Mouse (Mus musculus) liver, postnatal 0 days (tissue): ENCODE data around the gene Rnf212. TPM values are rescaled to one million over a fixed set of nuclear protein-coding genes. Genes with fewer than 3 reads are reported as not detected.

ENCODE experiments used
- ATAC-seq: fragments of 200-750 bp; cut with Nextera tagmentation; 2 replicates; pipeline ENCODE4 v1.8.0; 2017; ENCODE audit warnings: mild to moderate bottlenecking, moderate library complexity
- DNase-seq: peaks from one replicate; pipeline ENCODE4 v3.0.0-alpha.2; 2016
- H3K27ac ChIP-seq: fragments of 300-500 bp; sonication (generic); 2 replicates; pipeline ENCODE4 v1.5.1; 2014; ENCODE audit warnings: antibody characterized with exemption, moderate library complexity, mild to moderate bottlenecking, low read depth
- H3K27me3 ChIP-seq: fragments of 300-500 bp; sonication (generic); 2 replicates; pipeline ENCODE4 v1.6.1; 2014; ENCODE audit warnings: low read length, control low read depth, mixed read lengths; ENCODE audit not compliant: insufficient read depth
- H3K36me3 ChIP-seq: fragments of 300-500 bp; sonication (generic); replicated peaks from 2 replicates; pipeline ENCODE4 v1.6.1; 2014; ENCODE audit warnings: mild to moderate bottlenecking, control low read depth, low read length, moderate library complexity, mixed read lengths; ENCODE audit not compliant: insufficient read depth
- H3K4me1 ChIP-seq: fragments of 300-500 bp; sonication (generic); 2 replicates; pipeline ENCODE4 v1.6.1; 2014; ENCODE audit warnings: antibody characterized with exemption, mild to moderate bottlenecking, control low read depth; ENCODE audit not compliant: insufficient read depth
- H3K4me2 ChIP-seq: fragments of 300-500 bp; sonication (generic); 2 replicates; pipeline ENCODE4 v1.6.1; 2014; ENCODE audit warnings: low read depth, mild to moderate bottlenecking, low read length, moderate library complexity, mixed read lengths
- H3K4me3 ChIP-seq: fragments of 300-500 bp; sonication (generic); 2 replicates; pipeline ENCODE4 v1.5.1; 2014; ENCODE audit warnings: low read depth, low read length
- H3K9ac ChIP-seq: fragments of 300-500 bp; sonication (generic); replicated peaks from 2 replicates; pipeline ENCODE4 v1.6.1; 2014; ENCODE audit warnings: mild to moderate bottlenecking, moderate library complexity
- H3K9me3 ChIP-seq: fragments of 300-500 bp; sonication (generic); 2 replicates; pipeline ENCODE4 v1.6.1; 2016; ENCODE audit warnings: mild to moderate bottlenecking, control low read depth, low read length, mixed read lengths
- CTCF ChIP-seq: sonication (generic); IDR thresholded peaks from 2 replicates; pipeline ENCODE4 v1.5.1; 2016; ENCODE audit warnings: antibody characterized with exemption, low read depth
- EP300 ChIP-seq: IDR thresholded peaks from 2 replicates; pipeline ENCODE4 v1.6.1; 2016; ENCODE audit warnings: antibody characterized with exemption, low read depth, mild to moderate bottlenecking
- WGBS: fragments of 180-500 bp; shearing (Covaris S2); extraction: QIAGEN DNeasy Blood & Tissue Kit; methylation state at CpG from one replicate; pipeline ENCODE4 v1.1.7; 2014; ENCODE audit not compliant: insufficient replicate concordance; 5-methylcytosine and 5-hydroxymethylcytosine counted together
- polyA plus RNA-seq: library from polyadenylated mRNA; unstranded; fragments of >200 nt; fragmentation: Nextera tagmentation; extraction: Ambion mirVana; gene quantifications from 2 replicates; pipeline ENCODE4 v1.2.1, GENCODE M21; 2015

The Rnf212 gene
- polyA plus RNA-seq, 1 experiment from 2014 or later, result 0.48 TPM

DNA sequence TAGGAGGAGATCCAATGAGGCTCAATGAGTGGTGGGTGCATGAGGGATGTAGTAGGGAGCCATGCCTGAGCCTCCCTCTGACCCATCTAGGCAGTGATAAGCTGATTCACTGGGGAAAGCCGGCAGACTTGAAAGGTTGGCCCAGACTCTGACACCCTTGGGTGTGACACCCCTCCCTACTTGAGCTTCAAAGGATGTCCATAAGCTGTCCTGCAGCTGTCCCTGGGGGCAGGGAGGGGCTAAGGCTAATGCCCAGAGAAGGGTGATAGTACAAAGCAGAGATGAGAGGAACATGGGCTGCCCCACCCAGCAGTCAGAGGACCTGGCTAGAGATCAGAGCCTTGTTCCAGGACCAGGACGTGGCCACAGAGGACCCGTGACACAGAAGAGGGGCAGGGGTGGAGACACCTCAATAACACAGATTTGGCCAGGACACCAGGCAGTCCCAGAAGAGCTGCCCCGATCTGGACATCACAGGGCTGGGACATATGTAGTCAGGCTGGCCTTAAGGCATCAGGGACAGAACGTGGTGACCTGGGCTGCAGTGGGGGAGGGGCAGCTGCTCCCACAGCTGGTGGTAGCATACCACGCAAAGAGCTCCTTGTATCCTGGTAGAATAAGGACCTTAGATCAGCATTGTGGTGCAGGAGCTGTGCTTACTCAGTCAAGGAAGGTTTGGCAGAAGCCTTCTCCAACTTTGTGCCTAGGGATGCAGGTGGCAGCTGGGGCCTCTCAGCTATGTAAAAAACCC, 65.6 kb downstream of the Rnf212 start:
- Histone ChIP-seq H3K27ac (no peak overlapping the region), H3K36me3 (no peaks in the 10 kb centered on the region; the same call in 1 of the 2 replicates), H3K9me3 (no peaks in the 10 kb centered on the region), H3K4me1 (peaks cover 19% of the 10 kb centered on the region), H3K27me3 (no peaks in the 10 kb centered on the region), H3K4me2 (no peak overlapping the region), H3K4me3 (no peak overlapping the region), H3K9ac (no peak overlapping the region)
- no peak for TF ChIP-seq CTCF
- TF ChIP-seq EP300, result no peak
- ATAC-seq (peak; percentile 11; the same call in 1 of the 2 replicates), DNase-seq (no peak)
- 58% methylated on average over 6 of the region's 6 CpGs for WGBS

DNA sequence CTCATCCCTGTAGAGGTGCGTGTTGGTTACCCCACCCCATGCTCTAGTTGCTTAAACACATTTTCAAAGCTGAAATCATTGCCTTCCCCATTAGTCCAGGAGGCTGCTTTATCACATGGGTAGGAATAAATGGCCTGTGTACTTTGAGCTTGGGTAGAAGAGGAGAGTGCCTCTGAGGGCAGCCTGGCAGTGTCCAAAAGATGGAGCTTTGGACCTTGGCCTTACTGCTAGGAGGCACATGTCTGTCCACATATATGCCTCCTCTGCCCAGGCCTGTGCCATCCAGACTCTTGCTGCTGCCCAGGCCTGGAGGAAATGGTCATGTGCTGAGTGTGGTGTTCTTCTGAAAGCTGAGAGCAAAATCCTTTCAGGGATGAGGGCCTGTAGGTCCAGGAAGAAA, 66.4 kb downstream of the Rnf212 start:
- H3K9me3 ChIP-seq, result no peaks in the 10 kb centered on the region
- H3K4me2 ChIP-seq, result no peak overlapping the region
- TF ChIP-seq EP300 (no peak), CTCF (no peak)
- peak; percentile 58 for ATAC-seq
- 0 out of 2 replicates have a peak overlapping the region, but pooled peaks have one; percentile 2 for H3K27ac ChIP-seq
- H3K4me3 ChIP-seq, result no peak overlapping the region
- no peak for DNase-seq
- H3K9ac ChIP-seq, result no peak overlapping the region
- H3K27me3 ChIP-seq, result no peaks in the 10 kb centered on the region
- H3K36me3 ChIP-seq, result no peaks in the 10 kb centered on the region; the same call in 1 of the 2 replicates
- 77% methylated on average over 1 of the region's 1 CpGs for WGBS
- H3K4me1 ChIP-seq, result peaks cover 19% of the 10 kb centered on the region

DNA sequence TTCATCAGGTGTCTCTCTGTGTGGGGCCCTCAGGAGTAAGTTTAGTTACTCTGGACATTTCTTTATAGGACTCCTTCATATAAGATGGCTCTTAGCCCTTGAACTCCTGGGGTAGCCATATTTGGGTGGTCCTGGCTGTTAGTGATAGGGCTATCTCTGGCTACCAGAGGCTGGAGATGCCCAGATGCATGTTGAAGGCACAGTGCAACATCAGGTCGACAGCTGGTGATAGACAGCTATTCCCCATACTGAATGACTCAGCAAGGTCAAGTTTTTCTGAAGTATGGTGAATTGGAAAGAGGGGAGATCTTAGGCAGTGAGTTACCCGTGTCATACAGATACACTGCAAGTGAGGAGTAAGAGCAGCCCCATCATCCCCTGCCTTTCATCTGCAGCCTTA, 67.0 kb downstream of the Rnf212 start:
- DNase-seq (no peak), ATAC-seq (peak; percentile 82)
- Histone ChIP-seq H3K4me1 (peaks cover 19% of the 10 kb centered on the region), H3K36me3 (no peaks in the 10 kb centered on the region; the same call in 1 of the 2 replicates), H3K9me3 (no peaks in the 10 kb centered on the region), H3K4me3 (no peak overlapping the region), H3K27ac (0 out of 2 replicates have a peak overlapping the region, but pooled peaks have one; percentile 2), H3K27me3 (no peaks in the 10 kb centered on the region), H3K4me2 (no peak overlapping the region), H3K9ac (no peak overlapping the region)
- WGBS, result 44% methylated on average over 2 of the region's 2 CpGs
- TF ChIP-seq EP300 (peak; percentile 89), CTCF (no peak)

DNA sequence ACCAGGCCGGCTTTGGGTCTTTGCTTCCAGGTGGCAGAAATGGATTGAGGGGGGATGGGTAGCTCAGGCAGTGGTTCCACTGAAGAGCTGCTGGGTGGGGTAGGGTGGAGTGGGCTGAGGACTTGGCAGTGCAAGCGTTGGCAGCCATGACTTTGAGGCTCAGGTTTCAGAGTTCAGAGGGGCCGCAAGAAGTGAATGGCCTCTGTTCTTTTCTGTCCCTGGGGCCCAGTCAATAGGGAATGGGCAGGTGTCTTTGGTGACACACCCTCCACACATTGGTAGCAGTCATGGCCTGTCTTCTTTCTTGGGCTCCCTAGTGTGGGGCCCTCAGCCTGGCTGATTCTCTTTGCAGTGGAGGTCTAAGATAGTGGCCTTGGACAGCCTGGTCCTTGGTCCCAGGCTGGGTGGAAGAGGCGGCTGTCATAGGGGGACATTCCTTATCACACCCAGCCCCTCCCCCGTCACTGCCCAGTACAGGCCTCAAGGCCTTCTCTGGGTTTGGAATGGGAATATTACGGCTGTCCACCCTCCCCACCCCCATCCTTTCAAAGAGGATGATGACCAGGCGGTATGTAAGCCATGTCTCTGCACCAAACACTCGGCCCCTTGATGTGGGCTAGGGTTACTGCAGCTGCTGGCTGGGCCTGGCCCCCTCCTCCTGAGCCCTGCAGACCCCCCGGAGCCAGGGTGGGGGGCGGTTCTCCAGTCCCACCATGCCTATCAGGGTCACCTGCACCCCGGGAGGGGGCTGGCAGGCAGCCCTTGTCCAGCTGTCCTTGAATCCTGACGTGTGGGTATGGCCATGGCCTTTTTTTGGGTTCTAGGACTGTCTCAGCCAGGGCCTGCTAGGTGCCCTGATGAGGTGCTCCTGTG, 70.8 kb downstream of the Rnf212 start:
- H3K36me3 ChIP-seq, result no peaks in the 10 kb centered on the region; the same call in 1 of the 2 replicates
- no peak overlapping the region for H3K4me3 ChIP-seq
- H3K9ac ChIP-seq, result no peak overlapping the region
- H3K4me1 ChIP-seq, result peaks cover 18% of the 10 kb centered on the region
- no peak overlapping the region for H3K27ac ChIP-seq
- H3K9me3 ChIP-seq, result no peaks in the 10 kb centered on the region
- DNase-seq, result no peak
- no peak overlapping the region for H3K4me2 ChIP-seq
- ATAC-seq, result no peak
- no peaks in the 10 kb centered on the region for H3K27me3 ChIP-seq
- whole genome bisulfite sequencing, result 74% methylated on average over 12 of the region's 12 CpGs
- TF ChIP-seq CTCF (no peak), EP300 (no peak)

DNA sequence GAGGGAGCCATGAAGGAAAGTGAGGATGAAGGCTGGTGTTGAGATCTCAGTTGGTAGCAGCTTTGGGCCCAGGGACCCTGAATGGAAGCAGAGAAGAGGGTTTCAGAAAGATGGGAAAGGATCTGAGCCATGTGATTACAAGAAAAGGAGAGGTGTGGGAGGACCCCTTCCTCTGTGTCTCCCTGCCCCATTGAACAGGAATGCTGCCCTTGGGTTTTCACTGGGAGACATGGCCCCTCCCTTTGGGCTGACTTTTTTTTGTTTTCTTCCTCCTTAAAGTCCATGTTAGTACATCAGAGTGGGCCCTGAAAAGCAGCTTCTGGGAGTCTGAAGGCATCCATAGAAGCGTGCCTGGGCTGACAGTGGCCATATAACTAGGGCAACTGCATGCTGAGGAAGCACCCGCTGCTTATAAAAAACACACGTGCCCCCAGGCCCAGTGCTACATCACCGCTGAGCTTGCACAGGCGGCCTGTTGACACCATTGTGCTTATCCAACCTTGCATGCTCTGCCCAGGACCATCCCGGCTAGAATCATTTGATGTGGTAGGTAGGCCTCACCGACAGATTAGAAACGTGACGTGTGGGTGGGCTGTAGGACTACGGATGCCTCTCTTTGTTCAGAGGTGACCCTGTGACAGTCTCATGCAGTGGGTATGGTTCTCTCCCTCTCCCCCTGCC, 73.3 kb downstream of the Rnf212 start:
- H3K9me3 ChIP-seq, result no peaks in the 10 kb centered on the region
- no peaks in the 10 kb centered on the region for H3K27me3 ChIP-seq
- H3K4me3 ChIP-seq, result no peak overlapping the region
- H3K4me1 ChIP-seq, result peaks cover 2% of the 10 kb centered on the region; the same call in 1 of the 2 replicates
- H3K4me2 ChIP-seq, result no peak overlapping the region
- TF ChIP-seq EP300 (no peak), CTCF (no peak)
- 80% methylated on average over 10 of the region's 10 CpGs for WGBS
- DNase-seq (no peak), ATAC-seq (no peak)
- H3K9ac ChIP-seq, result no peak overlapping the region
- no peak overlapping the region for H3K27ac ChIP-seq
- H3K36me3 ChIP-seq, result no peaks in the 10 kb centered on the region; the same call in 1 of the 2 replicates
